Mouse (Mus musculus): ENCODE data around the gene Klf12.
A peak's percentile ranks its signal among the peaks of the same experiment; 100 is the strongest.

Klf12 gene

DNA sequence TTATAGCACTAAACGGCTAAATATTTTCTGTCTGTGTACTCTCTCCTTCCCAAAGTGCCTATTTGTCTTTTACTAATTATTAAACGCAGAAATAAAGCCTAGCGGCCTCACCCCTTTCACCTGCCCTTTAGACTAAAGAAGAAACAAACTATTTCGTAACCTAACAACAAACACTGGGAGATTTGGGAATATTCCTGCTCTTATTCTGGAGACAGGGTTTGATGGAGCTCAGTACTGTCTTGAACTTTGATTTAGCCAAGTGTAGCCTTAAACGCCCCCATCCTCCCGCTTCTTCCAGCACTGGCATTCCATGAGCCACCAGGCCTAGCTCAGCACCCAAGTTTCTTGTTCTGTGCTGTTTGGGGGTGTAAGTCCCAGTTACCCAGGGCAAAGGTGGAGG is 56.4 kb downstream of the Klf12 start:
- no peak for DNase-seq

DNA sequence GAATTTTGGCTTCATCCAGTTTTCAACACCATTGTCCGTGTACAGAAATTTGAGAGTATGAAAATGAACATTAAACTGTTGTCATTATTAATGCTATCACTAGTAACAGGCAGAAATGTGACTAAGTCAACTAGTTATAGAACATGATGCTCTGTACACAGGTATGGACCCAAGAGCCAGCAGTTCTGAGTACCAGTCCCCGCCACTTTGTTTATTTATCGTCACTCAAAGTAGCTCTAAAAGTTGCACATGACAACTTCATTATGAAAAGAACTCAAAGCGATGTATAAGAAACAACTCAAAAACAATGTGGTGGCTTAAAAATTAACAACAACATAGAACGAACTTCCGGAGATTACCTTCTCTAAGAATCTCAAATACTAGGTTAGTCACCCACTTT is 56.8 kb downstream of the Klf12 start:
- no peak for DNase-seq

DNA sequence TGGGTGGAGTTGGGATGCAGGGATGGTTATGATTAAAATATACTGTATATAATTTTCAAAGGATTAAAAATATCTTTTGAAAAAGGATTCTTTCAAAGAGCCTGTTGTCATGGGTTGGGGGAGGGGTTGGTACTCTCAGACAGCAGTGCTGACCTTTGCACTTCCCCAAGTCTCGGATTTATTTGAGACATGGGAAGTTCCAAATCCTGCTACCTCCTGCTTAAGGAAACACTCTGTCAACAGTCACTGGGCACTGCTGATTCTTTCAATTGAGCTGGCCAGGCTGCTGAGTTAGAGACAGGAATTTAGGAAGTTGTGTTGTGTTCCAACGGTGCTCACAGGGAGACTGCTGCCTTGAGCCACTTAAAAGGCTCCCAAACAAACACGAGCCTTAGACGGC is 60.3 kb downstream of the Klf12 start:
- DNase-seq = no peak

DNA sequence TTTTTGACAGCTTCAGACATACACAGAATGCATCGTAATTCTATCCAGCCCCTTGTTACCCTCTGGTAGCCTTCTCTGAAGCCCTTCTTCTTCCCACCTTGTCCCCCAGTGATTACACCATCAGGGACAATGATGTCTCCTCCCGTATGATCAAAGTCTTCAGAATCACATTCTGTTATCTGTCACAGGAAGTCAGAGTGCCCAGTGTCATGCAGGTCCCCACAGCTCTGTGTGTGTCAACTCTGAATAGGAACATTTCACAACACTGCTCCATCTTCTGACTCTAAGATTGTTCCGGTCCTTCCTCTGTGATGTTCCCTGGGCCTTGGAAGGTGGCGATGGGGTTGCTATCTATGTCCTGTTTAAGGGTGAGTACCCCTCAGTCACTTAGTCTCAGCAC is 62.2 kb downstream of the Klf12 start:
- DNase-seq = no peak

DNA sequence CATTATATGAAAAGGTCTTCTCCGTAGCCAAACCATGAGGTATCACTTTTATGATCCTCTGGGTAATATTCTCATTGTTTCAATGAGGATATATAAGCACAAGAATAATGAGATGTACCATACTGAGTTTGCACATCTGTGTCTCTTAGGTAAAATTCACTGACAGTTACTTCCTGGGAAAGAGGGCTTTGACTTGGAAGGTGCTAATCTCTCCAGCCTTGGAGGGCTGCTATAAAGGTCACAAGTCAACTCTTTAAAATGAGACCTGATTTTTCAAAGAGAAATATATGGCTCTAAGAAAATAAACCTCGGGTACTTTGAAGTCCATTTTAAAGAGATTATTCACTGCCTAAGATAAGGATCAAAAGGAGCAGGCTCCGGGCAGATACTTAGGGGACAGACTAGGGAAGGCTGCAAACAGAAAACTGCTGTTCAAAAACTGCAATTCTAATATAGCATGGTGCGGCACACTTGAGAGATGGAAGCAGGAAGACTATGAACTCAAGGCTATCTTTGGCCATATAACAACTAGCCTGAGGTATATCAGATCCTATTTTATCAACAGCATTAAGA is 69.2 kb downstream of the Klf12 start:
- DNase-seq = no peak

DNA sequence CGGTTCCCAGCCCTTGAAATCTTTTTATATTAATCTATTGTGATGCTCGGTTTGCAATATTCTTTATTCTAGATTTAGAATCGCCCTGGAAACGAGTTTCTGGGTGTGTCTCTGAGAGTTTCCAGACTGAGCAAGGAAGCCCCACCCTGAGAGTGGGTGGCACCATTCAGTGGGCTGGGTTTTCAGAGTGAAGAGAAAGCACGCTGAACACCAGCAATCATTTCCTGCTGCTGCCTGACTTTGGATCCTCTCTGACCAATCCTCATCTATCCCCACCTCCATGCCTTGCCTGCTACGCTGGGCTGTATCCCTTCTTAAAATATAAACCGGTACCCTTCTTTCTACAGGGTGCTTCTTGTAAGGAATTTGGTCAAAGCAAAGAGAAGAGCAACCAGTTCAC is 71.4 kb downstream of the Klf12 start:
- DNase-seq = no peak

DNA sequence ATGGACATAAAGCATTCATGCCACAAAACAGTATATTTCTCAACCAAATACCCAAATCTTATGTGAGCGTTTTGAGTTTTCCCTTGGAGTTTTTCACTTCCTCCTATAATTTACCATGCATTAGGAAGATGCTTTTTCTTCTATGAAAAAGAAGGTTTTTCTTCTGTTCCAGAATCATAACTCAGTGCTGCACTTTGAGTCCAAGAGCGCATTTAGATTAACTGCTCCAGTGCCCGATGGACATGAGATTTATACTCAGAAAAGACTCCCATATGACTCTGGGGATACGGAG is 72.7 kb downstream of the Klf12 start:
- DNase-seq = no peak

DNA sequence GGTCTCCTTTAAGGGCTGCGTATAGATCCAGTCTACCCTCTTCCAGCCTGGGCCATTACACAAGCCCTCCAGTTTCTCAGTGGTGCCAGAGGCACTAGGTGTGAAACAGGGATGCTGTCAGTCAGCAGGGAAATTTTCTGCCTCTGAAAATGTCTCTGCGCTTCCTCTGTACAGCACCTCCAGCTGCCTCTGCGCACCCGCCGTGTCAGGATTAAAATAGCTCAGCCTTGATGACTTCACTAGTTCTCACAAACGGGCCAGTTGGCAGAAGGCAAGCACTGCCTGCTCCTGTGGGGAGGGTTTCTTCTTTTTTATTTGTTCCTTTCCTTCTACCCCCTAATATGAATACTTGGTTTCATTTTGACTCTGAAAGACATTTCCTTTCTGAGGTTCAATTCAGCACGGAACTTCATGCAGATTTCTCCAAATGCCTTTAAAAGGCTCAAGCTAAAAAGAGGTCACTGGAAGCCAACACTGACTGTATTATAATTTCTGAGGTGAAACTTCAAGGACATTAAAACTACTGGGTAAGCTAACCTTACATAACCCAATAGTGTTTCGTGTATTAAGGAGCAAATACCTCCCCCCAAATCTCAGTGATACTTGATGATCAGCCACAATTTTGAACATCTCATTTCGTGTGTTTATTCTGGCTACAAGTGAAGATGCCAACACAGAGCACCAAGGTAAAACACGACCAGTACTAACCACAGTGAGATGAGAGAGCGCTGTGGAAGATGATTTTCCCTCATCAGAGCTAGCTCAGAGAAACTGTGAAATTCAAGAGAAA is 73.2 kb downstream of the Klf12 start:
- peak; percentile 5 to 16 for DNase-seq

DNA sequence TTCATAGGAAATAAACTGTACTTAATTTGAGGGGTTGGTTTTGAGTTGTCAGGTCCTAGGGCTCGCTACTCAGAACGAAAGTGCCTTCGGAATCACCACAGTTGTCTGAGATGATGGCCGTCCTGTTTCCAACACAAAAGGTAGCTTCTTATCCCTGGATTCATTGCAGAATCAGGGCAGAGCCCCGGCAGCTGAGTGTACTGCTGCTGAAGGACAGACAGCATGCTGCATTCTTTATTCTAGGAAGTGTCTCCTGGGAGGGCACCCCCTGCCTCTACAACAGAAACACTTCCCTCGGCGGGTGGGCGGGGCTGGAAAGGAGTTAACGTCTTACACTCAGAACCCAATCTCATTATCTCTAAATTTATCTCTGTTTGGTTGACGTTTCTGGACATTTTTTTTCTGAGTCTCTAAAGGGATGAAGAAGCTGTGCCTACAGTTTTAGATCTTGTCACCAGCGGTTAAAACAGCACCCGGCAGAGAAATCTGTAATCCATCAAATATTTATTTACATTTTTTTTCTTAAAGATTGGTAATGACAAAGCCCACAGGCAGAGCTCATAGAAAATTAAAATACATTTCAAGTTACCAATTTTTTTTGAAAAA is 74.6 kb downstream of the Klf12 start:
- no peak for DNase-seq

DNA sequence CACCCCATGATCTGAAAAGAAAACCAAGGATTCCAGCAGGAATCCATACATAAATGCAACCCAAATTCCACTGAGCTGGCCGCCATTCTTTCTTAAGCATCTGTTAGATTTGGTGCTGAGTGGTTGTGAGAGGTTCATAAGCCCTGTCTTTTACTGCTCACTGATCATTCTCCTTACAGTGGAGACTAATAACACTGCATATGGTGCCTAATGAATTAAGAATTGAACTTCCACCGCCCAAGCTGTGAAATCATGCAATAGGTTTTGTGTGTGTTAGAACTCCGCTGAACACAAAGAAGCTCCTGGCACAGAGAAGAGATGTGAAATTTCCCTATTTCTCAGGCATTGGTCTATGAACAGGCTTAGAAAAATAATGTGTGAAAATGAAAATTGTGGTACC is 77.4 kb downstream of the Klf12 start:
- no peak for DNase-seq

DNA sequence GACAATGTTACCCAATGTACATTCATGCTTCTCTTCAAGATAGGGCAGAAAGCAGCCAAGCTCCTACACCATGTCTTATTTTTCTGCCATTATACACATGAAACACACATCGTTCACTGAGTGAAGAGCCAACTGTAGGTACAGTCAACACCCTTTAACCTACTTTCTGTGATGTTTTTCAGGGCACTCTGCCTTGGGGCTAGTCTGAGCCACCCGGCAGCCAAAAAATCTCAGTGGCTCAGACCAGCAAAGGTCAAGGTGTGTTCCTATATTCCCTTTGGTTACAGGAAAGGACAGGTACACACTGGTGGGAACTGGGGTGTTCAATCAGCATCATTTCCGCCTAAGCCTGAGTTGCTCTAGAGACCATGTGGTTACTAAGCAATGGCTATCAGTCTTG is 78.3 kb downstream of the Klf12 start:
- DNase-seq = no peak

DNA sequence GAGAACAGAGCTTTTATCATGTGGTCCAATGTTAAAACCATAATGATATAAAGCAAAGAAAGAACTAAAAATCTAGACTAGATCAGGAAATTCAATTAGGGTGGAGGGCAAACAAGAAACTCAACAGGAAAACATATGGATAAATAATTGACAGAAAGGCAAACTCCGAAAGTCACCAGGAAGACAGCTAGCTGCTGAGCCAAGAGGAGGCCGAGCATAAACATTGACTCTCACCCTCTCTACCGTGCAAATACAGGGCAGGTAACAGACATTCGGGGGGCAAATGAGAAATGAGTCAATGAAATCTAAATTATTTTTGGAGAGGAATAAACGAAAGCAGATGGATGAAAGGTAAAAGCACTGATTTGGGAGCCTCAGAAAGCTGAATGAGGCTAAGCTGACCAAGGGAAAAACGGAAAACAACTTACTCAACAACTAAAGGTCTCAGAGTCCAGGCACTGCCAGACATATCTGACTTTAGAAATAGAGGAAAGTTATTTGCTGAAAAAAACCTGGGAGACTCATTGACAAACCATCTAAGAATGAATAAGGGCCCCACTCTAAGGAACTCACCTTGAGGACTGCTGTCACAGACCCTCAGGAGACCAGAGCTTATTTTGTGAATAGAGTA is 84.3 kb downstream of the Klf12 start:
- no peak for DNase-seq

DNA sequence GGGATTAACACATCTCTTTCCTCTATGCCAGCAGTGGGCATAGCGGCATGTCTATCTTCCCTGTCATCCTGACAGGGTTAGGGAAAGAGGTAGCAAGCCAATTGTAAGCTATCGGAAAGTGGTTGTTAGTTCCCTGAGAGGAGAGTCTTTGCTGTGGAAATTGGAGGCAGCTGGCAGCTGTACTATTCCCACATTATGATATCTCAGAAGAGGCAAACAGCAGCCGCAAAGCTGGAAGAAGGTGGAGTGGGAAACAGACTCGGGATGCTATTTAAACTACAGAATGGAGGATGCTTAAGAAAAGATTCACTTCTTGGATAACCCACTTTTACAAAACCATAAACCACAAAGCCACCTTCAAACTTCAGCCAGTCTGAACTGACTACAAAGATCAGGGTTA is 85.8 kb downstream of the Klf12 start:
- no peak for DNase-seq

DNA sequence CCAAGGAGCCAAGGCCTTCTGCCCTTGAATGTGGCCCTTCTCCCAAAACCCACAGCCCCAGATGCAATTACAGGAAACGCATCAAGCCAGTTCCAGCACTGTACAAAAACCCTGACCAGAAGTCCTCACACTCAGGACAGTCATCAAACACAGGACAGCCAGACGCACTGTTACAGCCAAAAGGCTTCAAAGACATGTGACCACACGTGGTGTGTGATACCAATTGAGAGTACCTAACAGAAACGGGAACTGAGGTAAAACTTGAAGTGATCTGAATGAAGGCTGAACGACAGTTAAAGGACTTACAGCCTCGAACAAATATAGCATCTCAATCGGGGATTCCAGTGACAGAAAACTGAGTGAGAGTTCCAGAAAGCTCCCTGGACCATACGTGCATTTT is 87.3 kb downstream of the Klf12 start:
- DNase-seq = no peak

DNA sequence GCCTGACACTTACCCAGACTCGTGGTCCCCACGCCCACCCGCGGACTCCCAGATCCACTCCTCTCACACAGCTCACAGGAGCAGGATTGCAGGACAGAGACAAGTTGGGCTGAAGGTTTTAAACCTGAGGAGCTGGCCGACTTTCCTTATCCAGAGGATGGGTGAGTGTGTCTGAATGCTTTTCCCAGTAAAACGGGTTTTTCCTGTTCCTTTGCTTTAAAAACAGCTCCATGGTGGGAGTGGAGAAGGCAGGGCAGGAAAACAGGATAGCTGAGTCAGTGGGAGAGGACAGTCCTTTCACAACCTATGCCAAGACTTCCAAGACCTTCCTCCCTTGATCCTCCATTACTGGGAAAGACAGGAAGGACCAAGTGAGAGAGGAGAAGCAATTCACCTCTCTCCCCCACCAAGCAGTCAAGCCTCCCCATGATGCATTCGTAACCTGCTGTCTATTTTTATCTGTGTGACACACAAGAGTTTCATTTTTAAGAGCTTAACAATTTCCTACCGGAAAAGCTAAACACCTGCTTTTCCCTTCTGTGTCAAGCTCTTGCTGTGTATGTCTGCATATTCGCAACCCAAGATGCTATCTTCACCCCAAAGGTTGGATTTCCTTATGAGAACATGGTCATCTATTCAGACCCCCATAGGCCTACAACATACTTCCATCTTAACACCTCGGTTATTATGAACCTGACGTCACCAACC is 94.8 kb downstream of the Klf12 start:
- no peak for DNase-seq

DNA sequence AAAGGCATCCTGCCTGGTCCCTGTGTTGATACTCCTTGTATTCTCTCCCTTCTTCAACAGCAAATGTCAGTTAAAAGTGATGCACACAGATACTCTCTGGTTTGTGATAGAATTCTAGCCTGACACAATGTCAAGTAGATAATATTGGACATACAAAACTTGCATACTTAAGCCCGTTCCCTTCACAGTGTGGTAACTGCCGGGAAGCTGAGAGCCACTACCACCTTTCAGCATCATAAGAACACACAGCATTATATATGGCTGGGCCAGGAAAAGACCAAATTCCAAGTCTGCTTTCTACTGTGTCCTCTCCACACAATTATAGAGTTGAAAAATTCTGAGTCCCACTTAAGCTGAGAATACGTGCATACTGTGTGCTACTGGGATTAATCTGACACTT is 97.1 kb downstream of the Klf12 start:
- DNase-seq = no peak

DNA sequence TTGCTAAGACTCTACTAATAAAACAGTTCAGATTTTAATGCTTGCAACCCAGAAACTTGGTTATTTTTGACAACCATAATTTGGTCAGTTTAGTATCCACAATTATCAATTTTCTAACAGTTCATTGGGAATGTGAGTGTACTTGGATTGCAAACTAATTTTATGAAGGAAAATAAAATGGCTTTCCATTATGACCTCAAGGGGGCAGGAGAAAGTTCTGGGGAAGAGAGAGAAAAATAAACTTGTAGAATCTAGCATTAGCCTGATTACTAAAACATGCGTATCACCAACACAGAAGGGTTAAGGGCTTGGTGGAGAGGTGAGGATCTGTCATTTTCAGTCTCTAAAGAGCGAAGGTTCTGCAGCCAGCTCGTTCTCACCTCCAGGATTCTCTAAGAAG is 106.7 kb downstream of the Klf12 start:
- DNase-seq = no peak

DNA sequence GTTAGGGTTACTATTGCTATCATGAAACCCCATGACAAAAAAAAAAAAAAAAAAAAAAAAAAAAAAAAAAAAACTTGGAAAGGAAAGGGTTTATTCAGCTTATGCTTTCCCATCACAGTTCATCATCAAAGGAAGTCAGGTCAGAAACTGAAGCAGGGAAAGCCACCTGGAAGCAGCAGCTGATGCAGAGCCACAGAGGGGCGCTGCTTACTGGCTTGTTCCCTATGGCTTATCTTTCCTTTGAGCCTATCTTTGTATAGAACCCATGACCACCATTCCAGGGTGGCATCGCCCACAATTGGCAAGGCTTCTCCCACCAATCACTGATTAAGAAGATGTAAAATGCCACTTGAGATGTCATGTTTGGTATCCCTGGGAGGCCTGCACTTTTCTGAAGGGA is 119.4 kb downstream of the Klf12 start:
- no peak for DNase-seq

DNA sequence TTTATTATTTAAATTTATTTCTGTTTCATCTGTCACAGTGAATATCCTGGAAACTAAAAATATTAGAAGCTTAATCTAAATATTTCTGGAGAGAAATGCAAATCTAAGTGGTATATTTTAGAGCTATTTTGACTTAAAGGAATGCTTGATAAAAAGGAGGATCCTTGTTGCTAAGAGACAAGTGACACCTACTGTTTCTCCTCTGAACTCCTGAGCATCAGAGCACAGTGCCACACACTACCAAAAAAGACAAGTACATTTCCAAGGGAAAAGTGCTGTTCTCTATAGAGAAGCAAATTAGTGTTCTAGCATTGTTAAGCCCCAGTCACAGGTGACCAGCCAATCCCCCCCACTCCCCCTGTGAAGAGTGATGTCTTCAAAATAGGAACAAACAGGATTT is 127.8 kb downstream of the Klf12 start:
- DNase-seq = no peak

DNA sequence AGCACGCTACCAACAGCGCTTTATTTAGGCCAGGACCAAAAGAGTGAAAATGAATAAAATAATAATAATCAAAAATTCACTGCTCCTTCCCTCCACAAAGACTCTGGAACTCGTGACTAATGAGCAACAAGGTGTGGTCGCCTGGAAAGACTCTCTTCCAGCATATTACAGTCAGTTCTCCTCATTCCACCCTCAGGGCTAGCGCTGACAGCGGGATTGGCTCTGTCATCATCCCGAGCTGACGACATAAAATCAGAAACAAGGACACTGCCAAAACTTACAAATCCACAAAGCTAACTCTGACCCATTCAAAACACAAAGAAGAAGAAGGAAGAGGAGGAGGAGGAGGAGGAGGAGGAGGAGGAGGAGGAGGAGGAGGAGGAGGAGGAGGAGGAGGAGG is 136.8 kb downstream of the Klf12 start:
- no peak for DNase-seq

DNA sequence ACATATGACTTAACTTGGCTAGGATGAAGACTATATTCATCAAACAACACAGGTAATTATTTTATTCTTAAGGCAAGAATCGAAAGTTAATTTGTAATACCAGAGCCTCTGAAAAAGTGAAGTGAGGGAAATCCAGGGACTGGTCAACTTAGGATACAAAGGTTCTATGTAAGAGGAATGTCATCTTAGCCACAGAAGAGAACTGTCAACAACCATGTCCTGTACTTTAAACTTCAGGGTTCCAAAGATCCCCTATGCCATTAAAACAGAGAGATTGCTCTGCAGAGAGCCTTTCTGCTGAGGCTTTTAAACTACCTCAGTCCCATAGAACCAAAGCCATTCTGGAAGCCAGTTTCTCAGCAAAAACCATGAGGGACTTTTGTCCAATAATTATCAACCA is 144.1 kb downstream of the Klf12 start:
- no peak for DNase-seq

DNA sequence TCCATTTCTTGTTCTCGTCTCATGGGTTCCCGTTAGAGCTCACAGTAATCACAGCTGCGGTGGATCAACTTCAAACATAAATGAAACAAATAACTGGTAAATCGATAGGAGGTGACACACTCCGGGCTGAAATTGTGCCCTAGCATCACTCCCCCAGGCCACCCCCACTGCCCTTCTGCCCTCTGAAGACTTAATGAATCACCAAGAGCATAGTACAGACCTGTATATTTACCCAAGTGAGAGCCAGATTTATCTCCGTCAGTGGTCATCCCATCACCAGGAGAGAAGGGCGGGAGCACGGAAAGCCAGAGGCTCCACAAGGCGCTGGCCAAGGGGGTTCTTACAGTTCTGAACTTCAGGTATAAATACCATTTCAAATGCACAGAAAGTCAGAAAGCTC is 150.2 kb downstream of the Klf12 start:
- no peak for DNase-seq

DNA sequence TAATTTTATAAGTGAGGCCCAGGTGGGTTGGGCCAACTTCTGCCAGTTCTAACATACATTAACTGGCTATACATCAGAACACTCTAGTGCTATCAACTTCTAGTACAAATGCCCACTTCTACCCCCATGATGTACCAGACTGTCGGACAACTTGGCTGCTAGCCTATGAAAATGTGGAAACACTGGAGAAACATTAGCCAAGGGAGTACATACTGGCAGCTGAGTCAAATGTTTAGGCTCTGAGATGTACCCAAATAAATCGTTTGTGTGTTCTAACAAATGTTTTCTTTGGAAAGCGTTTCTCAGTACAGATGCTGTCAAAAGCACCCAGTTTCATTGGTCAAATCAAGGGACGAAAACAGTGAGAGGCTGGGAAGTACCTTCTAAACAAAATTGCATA is 152.0 kb downstream of the Klf12 start:
- DNase-seq = no peak

DNA sequence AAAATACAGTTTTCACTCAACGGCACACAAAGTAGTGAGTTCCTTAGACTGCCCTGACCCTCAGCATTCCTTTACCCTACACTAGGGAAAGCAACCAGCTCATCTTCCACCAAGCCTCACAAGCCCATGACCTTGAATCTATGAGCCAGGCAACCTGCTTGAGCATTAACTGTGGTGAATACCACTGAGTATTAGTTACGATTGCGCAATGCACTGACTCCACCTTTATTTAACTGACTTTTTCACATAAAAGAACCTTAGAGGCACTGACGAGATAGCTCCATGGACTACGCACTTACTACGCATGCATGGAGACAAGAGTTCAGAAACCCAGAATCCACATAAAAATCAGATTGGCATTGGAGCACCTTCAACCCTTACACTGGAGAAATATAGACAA is 158.4 kb downstream of the Klf12 start:
- DNase-seq = no peak
